Mouse (Mus musculus) adrenal gland, adult 8-10 months (tissue): ENCODE measurements at regions not wholly inside any gene's neighbourhood (a gene's known extent, or its start where the extent isn't known, plus 50 kb on each side); places are given as distances from the start of the nearest gene placed in this dataset.

Experiments
- DNase-seq: peaks from one replicate; pipeline ENCODE4 v3.0.0; 2022

- DNase-seq = no peak
These were observed 586.7 kb downstream of the Ofcc1 start for GRCm38 (mm10) chr13:39774554-39774953.

DNA sequence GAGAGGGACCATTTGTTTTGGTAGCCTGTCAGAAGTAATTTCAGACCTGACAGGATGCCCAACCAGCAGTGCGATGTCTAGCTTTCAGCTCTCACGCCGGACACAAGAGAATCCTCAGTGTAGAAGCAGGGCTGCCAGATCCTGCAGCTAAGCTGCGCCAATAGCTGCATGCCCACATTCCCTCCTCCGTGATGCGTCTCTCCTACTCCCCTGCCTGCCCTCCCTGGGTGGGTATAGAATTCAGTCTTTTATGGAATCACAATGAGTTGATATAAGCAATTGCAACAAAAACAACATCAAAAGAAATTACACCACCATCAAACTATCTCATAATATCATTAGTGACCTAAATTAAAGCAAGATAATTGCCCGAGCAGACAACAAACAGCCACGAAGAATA, 587.1 kb downstream of the Ofcc1 start:
- DNase-seq = no peak

DNA sequence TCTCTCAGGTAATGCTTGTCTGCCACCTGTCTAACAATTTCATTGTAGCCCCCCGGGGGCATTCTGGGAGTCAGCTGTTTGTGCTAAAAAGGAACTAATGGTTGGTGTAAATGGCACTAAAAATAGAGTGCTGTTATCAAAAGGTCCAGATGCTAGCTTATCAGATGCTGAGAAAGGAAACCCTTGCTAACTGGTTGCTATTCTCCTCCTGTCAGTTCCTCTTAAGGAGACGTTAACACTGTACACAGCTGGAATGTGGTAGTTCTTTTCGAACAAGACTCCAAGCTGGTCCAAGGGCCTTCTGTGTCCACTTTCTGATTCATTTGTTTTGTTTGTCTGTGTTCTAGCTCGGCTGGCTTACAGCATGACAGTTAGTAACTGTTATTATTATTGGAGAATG, 592.0 kb downstream of the Ofcc1 start:
- DNase-seq = no peak

DNA sequence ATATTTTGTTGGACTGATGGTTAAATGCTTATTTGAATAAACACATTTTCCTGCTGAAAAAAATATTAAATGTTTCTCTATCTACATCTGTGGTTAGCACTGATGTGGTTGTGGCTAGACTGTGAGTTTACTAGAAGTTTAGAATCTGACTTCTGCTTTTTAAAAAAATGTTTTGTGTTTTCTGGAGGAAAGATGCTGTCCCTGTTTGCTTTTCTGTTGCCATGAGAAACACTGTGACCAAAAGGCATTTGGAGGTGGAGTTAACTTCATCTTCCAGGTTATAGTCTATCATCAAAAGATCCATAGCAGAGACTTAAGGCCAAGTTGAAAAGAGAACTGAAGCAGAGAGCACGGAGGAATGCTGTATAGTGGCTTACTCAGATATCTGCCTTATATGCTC, 594.4 kb downstream of the Ofcc1 start:
- no peak for DNase-seq
